ENCODE assay signal across 8 mouse cellular contexts in genomic region chr9:119465595-119465994, GRCm38 (mm10). TPM values are rescaled to one million over a fixed set of nuclear protein-coding genes. Genes with fewer than 3 reads are reported as not detected.
DNase-seq lines count a peak whose midpoint lies in the region; ATAC-seq and TF ChIP-seq lines count a peak whose summit lies in the region.

No protein-coding gene starts in this region.

- peak; percentile 61 for TF ChIP-seq CTCF in stomach, postnatal 0 days (IDR thresholded peaks at IDR 0.05; ENCODE audit: low read depth)

- H3K27ac ChIP-seq in forebrain, embryonic 14.5 days (ENCODE audit: low read depth, low read length), result no peak overlapping the region
- no peak overlapping the region for H3K27ac ChIP-seq in forebrain, embryonic 13.5 days
- no peak overlapping the region for H3K27ac ChIP-seq in stomach, postnatal 0 days (replicated peaks)

- H3K36me3 ChIP-seq in forebrain, embryonic 14.5 days (ENCODE audit: control insufficient read depth, insufficient read depth, low read length), result peaks cover 75% of the 10 kb centered on the region
- H3K36me3 ChIP-seq in forebrain, embryonic 13.5 days (ENCODE audit: poor library complexity, severe bottlenecking), result peaks cover 87% of the 10 kb centered on the region
- peaks cover 15% of the 10 kb centered on the region for H3K36me3 ChIP-seq in stomach, postnatal 0 days (ENCODE audit: control insufficient read depth, insufficient read depth, low read length)

- TF ChIP-seq EP300 in stomach, postnatal 0 days (optimal IDR thresholded peaks at IDR 0.05), result no peak

- no peak overlapping the region for H3K4me2 ChIP-seq in forebrain, embryonic 14.5 days (ENCODE audit: low read length)
- H3K4me2 ChIP-seq in forebrain, embryonic 13.5 days, result no peak overlapping the region
- no peak overlapping the region for H3K4me2 ChIP-seq in stomach, postnatal 0 days (replicated peaks; ENCODE audit: low read depth)

- intact Hi-C loops in gastrocnemius, postnatal 14 days (cut with DNase I; ENCODE audit: low total_unique reads), result loop anchor here (2.0 to 10.0 kb wide), 3 partner anchors 97 to 289 kb away; partner anchors contain the start of gene Scn5a

- H3K4me1 ChIP-seq in forebrain, embryonic 14.5 days (ENCODE audit: control insufficient read depth, insufficient read depth, low read length), result no peaks in the 10 kb centered on the region
- H3K4me1 ChIP-seq in forebrain, embryonic 13.5 days, result 0 out of 2 replicates have a peak, but pooled peaks cover 2% of the 10 kb centered on the region
- H3K4me1 ChIP-seq in stomach, postnatal 0 days (replicated peaks; ENCODE audit: control insufficient read depth, insufficient read depth), result no peaks in the 10 kb centered on the region

- DNase-seq in forebrain, embryonic 14.5 days (ENCODE audit: low spot score), result peak; percentile 47
- DNase-seq in ovary, postnatal 36 days (ENCODE audit: low spot score), result peak; percentile 24
- no peak for DNase-seq in ovary, adult 18-20 months (ENCODE audit: low spot score)
- DNase-seq in gastrocnemius, postnatal 14 days, result peak; percentile 80
- peak; percentile 47 to 66 for DNase-seq in kidney, postnatal 36 days
- DNase-seq in stomach, postnatal 0 days (ENCODE audit: low spot score), result no peak
- no peak for DNase-seq in natural killer cell, adult 2 months (ENCODE audit: low spot score in 2 of 2)

- 69% methylated on average over 7 of the region's 7 CpGs for WGBS in forebrain, embryonic 14.5 days
- 65% methylated on average over 7 of the region's 7 CpGs for WGBS in forebrain, embryonic 13.5 days
- WGBS in stomach, postnatal 0 days, result 72% methylated on average over 7 of the region's 7 CpGs

- no peak overlapping the region for H3K4me3 ChIP-seq in forebrain, embryonic 14.5 days (ENCODE audit: low read depth, low read length)
- no peak overlapping the region for H3K4me3 ChIP-seq in forebrain, embryonic 13.5 days
- H3K4me3 ChIP-seq in stomach, postnatal 0 days (ENCODE audit: low read depth, low read length), result no peak overlapping the region

- H3K9me3 ChIP-seq in forebrain, embryonic 14.5 days (replicated peaks; ENCODE audit: control insufficient read depth, low read length), result no peaks in the 10 kb centered on the region
- no peaks in the 10 kb centered on the region for H3K9me3 ChIP-seq in forebrain, embryonic 13.5 days (replicated peaks)
- no peaks in the 10 kb centered on the region for H3K9me3 ChIP-seq in stomach, postnatal 0 days (ENCODE audit: control insufficient read depth, low read length)

- peak; percentile 32; the same call in 1 of the 2 replicates for ATAC-seq in forebrain, embryonic 14.5 days
- ATAC-seq in forebrain, embryonic 13.5 days, result no peak
- ATAC-seq in stomach, postnatal 0 days (ENCODE audit: low FRiP score, low TSS enrichment), result no peak

- H3K9ac ChIP-seq in forebrain, embryonic 14.5 days (ENCODE audit: low read length), result no peak overlapping the region
- H3K9ac ChIP-seq in forebrain, embryonic 13.5 days, result no peak overlapping the region
- no peak overlapping the region for H3K9ac ChIP-seq in stomach, postnatal 0 days (ENCODE audit: low read length)

- no peaks in the 10 kb centered on the region for H3K27me3 ChIP-seq in forebrain, embryonic 14.5 days (replicated peaks; ENCODE audit: control insufficient read depth, insufficient read depth, low read length)
- H3K27me3 ChIP-seq in forebrain, embryonic 13.5 days, result no peaks in the 10 kb centered on the region
- H3K27me3 ChIP-seq in stomach, postnatal 0 days (ENCODE audit: control insufficient read depth, insufficient read depth, low read length), result no peaks in the 10 kb centered on the region

RNA-seq across cellular contexts. Expression of gene Exog, which starts 20.9 kb away (rescaled TPM):
- polyA plus RNA-seq in forebrain, embryonic 14.5 days (2014; fragmentation: Nextera tagmentation; extraction: Ambion mirVana), result 54.2 and 64.7 TPM in 2 replicates
- polyA plus RNA-seq in forebrain, embryonic 13.5 days (2015; fragmentation: Nextera tagmentation; extraction: Ambion mirVana), result 46.3 and 52.6 TPM in 2 replicates
- total RNA-seq in gastrocnemius, postnatal 14 days (2021), result 1 to 10 TPM; 1.4 to 1.9 TPM
- 8.5 TPM in 2 replicates for polyA plus RNA-seq in stomach, postnatal 0 days (2015; fragmentation: Nextera tagmentation; extraction: Ambion mirVana)

Comparison
In these comparisons a context has a peak if more than half of its experiments do, and no peak if none do; other contexts are left out.
1. DNase-seq: peak in forebrain, embryonic 14.5 days (single experiment), ovary, postnatal 36 days (single experiment), gastrocnemius, postnatal 14 days (single experiment) and kidney, postnatal 36 days (2 of 2); none in ovary, adult 18-20 months (single experiment), stomach, postnatal 0 days (single experiment) and natural killer cell, adult 2 months (0 of 2).